Mouse (Mus musculus): ENCODE results near the gene Mrpl21.
A peak's percentile ranks its signal among the peaks of the same experiment; 100 is the strongest.

The Mrpl21 gene

GRCm38 (mm10) chr19:3297775-3298174, 15.1 kb downstream of the Mrpl21 start:
- no peak for DNase-seq (ENCODE audit: low spot score)

DNA sequence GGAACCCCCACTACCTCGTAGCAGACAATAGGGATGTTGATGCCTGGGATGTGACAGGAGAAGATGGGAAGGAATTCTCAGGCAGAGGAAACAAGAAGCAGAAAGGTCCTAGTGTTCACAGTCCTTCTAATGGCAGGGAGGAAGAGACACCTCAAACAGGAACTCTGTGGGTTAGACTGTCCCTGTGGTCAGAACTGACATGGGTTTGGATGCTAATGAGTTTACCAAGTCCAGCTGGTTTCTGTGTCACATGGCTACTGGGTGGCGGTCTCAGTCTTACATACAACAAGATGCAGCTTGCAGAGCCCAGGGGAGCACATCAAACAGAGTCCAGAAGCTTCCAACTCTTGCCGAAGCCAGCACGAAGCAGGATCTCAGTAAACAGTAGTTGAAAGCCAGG, 21.3 kb downstream of the Mrpl21 start:
- DNase-seq (ENCODE audit: low spot score): no peak

DNA sequence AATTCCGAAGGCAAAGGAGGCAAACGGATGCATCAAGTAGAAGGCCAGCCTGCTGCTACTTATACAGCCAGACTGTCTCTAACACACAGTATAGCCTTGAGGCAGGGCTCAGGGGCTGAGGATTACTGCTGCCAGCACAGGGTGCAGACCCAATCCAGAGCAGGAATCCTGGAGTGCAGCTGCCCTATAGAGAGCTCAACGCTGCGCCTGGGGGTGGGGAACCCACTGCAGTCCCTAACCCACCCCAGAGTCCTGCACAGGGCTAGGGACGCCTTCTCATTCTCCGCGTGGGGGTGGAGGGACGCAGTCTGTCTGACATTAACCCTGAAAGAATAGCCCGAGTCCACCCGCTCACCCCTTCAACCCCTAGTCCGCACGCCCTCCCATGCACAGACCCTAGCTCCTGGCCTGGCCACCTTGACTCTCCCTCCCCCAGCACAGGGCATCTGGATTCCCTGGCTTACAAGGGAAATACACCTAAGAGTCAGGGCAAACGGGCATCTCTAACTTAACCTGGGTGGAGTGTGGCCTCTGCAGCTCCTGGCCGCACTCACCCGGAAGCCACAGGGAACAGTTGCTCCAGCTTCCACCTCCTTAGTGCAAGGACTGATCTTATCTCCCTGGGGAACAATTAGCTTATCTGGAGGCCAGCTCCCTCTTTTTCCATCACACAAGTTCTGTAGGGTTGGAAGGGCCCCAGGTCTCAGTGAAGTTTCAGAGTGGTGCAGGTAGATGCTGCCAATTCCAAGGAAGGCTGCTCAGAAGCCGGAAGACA, 24.7 kb downstream of the Mrpl21 start:
- no peak for DNase-seq (ENCODE audit: low spot score)

DNA sequence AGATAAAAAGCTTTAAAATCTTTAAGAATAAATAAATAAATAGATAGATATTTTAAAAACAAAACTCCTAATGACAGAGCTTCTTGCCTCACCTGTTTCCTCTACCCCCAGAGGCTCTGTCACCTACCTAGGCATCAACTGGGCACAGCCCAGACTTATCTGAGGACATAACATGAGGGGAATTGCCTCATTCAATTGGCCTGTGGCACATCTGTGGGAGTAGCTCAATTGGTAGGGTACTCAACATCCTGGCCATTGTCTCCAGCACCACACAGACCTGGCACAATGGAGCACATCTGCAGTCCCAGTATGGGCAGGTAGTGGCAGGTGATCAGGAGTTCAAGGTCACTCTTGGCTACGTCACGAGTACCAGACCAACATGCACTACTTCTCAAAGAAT, 36.6 kb downstream of the Mrpl21 start:
- DNase-seq (ENCODE audit: low spot score): no peak

DNA sequence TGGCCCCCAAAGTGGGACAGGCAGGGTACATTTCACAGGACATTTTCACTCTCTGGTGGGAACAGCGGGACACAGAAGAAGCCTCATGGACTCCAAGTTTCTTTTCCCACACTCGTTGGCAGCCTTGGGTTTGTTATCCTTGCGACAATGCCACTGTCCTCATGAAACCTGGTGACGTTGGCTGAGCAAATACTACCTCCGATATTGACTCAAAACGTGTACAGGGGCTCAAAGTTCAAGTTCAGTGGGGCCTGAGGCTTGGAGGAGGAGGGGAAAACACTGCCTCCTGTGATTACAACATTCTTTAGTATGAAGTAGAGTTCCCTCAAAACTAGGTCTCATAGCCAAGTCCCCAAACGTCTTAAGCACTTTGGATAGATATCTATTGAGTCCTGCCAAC, 37.4 kb downstream of the Mrpl21 start:
- no peak for DNase-seq (ENCODE audit: low spot score)

GRCm38 (mm10) chr19:3320801-3321200, 38.1 kb downstream of the Mrpl21 start:
- DNase-seq (ENCODE audit: low spot score): no peak

DNA sequence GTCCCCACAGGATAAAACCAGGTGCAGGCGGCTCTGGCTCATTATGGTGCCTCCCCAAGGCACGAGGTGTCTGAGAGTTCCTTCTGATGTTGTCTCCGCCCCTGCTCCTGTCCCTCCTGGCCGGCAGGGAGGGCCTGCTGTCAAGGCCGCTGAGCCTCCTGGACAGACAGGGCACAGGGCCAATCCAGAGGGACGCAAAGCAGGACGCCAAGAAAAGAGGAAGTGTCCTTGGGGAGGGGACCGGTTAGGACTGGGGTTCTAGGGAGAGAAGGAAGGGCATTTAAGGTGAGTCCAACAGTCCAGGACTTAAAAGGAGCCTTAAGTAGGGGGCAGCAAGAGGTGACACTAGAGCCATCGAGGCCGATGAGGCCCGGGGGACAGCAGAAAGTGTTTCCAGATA, 38.9 kb downstream of the Mrpl21 start:
- peak; percentile 78 for DNase-seq (ENCODE audit: low spot score)

DNA sequence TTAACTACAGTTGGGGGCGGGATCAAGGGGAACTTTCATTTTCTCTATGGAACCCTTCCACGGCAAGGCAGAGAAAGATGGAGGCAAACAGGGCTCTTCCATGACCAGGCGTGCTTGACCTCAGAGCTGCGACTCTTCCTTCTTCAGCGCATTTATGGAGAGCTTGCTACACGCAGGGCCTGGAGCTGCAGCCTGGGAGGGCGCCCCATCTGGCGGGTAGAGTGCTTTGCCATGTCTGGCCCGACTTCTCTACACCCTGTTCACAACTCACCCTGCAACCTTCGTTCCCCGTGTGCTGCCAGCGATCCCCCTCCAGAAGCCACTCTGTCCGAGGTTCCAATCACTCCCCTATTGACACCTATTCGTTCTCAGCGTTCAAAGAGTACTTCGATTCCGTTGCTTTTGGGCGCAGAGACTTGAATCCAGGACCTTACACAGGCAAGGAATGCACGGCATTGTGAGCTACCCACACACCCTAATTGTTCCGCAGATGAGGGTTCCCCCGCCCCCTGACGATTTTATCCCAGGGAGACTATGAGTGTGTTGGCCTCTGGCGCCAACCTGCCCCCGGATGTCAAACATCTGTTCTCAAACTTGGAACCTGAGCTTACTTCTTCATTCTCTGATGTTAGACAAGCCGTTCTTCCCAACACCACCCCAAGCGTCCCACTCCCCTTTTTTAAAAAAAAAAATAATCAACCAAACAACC, 39.7 kb downstream of the Mrpl21 start, which contains the start of gene Cpt1a:
TSS of gene Cpt1a (plus strand) at position 74 of the 709 bp plus-strand sequence.
- DNase-seq (ENCODE audit: low spot score): peak; percentile 59

DNA sequence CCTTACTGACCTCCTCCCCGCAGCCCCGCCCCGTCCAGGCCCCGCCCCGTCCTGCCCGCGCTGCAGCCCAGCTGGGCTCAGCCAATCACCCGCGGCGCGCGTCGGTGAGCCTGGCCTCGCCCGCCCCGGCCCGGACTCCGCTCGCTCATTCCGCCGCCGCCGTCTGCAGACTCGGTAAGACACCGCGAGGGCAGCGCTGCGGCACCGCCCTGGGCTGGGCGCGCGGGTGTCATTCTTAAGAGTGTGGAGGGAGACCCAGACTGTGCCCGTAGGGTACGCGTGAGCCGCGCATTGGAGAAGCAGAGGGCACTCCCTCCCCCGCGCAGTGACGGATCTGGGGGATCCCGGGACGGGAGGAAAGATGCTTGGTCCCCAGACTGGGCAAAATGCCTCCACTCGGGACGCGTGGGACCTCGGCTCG, 40.5 kb downstream of the Mrpl21 start:
- peak; percentile 91 for DNase-seq (ENCODE audit: low spot score)

- peak; percentile 82 for DNase-seq (ENCODE audit: low spot score)
Observed at GRCm38 (mm10) chr19:3323753-3324270, 41.1 kb downstream of the Mrpl21 start.

GRCm38 (mm10) chr19:3324271-3324811, 41.6 kb downstream of the Mrpl21 start:
- no peak for DNase-seq (ENCODE audit: low spot score)

GRCm38 (mm10) chr19:3324931-3325711, 42.4 kb downstream of the Mrpl21 start:
- DNase-seq (ENCODE audit: low spot score): peak; percentile 92

DNA sequence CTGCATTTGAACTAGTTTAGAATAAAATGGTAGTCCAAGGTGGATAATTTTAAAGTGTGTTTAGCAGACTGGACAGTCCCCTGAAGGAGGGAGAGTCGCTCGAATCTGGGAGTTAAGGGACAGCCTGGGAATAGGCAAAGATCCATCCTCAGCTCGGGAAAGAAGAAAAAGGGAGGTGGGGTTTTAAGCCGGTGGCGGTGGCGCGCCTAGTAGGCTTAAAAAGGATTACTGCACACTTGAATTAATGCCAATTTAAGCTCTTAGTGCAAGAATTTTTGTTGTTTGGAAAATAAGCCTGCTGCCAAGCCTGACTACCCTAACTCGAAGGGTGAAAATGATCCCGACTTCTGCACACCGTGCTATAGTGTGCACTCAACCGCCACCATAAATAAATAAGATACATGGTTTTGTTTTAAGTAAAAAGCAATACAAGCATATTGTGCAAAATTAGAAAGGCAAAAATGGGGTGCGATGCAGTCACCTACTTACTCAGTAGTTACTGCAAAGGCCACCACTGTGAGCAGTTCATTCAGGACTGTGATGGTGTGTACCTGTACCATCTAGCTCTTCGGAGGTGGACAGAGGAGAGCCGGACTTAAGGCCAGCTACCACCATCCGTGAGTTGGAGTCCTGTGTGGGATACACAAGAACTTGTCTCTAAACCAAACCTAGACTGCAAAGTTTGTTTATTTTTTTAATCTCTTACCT, 43.2 kb downstream of the Mrpl21 start:
- no peak for DNase-seq (ENCODE audit: low spot score)

GRCm38 (mm10) chr19:3326479-3327047, 43.9 kb downstream of the Mrpl21 start:
- DNase-seq (ENCODE audit: low spot score): no peak

DNA sequence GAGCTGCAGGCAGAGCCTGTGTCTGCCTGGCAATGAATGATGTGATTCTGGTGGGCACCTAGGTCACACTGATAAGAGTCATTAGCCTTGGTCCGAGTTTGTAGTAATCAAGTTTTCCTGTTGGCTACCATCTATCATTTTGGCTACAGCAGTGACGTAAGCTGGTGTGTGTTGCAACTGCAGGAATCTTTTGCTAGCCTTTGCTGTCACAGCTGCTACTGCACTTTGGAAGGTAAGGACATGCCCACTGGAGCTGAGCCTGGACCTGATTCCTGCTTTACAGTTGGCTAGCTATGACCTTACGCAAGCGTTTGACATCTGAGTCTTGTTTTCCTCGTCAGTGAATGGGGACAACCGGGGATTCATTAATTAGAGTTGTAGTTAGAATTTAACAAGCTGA, 50.5 kb downstream of the Mrpl21 start:
- DNase-seq (ENCODE audit: low spot score): no peak

GRCm38 (mm10) chr19:3333694-3334515, 51.2 kb downstream of the Mrpl21 start:
- DNase-seq (ENCODE audit: low spot score): no peak

GRCm38 (mm10) chr19:3334550-3334949, 51.8 kb downstream of the Mrpl21 start:
- DNase-seq (ENCODE audit: low spot score): no peak

GRCm38 (mm10) chr19:3335917-3336316, 53.2 kb downstream of the Mrpl21 start:
- DNase-seq (ENCODE audit: low spot score): no peak

DNA sequence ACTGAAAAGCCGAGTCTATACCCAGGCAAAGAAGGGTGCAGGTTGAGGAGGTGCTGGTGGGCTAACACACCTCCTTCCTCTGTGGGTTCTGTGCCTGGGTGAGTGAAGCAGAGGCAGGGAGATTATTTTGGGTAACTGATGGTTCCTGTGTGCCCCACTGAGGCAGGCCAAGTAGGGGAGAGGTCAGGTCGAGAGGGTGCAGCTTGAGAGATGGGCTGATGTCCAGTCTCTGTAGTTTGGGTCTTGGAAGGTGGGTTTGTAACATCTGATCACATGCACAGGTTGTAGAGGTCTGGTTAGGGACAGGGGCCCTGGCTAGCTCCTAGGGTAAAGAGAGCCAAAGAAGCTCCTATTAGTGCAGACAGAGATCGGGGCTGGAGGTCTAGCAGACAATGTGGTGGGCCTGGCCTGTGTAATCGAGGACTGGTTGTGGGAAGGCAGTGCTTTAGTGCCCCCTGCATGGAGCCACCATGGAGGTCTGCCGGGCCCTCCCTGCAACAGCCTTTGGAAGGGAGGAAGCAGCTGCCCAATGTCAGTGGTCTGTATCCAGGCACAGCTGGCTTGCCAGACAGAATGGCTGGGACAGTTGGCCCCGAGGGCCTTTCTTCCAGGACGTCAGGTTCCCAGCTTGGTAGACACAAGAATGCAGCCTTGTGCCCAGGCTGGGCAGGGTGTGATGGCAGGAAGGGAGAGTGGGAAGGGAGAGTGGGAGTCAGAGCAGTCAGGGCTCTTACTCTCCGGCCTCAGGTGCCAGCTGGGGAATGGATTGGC, 54.0 kb downstream of the Mrpl21 start:
- DNase-seq (ENCODE audit: low spot score): no peak
